Mouse (Mus musculus) gastrocnemius, adult 2 months (tissue): ENCODE measurements around the gene Plekhg4. TPM values are rescaled to one million over a fixed set of nuclear protein-coding genes. Genes with fewer than 3 reads are reported as not detected.

Source experiments
- DNase-seq: peaks from one replicate; pipeline ENCODE4 v3.0.0; 2022
- H3K27ac ChIP-seq: fragments of 200-600 bp; 2 replicates; pipeline ENCODE4 v1.8.1; 2022; ENCODE audit warnings: mild to moderate bottlenecking
- H3K4me3 ChIP-seq: fragments of 200-600 bp; 2 replicates; pipeline ENCODE4 v1.8.1; 2022; ENCODE audit warnings: mild to moderate bottlenecking, moderate library complexity
- CTCF ChIP-seq: fragments of 200-600 bp; IDR thresholded peaks from 2 replicates; pipeline ENCODE4 v1.8.1; 2022; ENCODE audit warnings: antibody characterized with exemption, mild to moderate bottlenecking, moderate library complexity
- intact Hi-C: fragments of 180-260 bp; cut with DNase I; formaldehyde crosslinking; loops from one replicate; pipeline ENCODE4 v1.15.1; 2025
- total RNA-seq, 2 experiments: library from RNA; stranded (reverse); gene quantifications; 2 replicates each; pipeline ENCODE4 v1.2.3; 2021

The Plekhg4 gene
- total RNA-seq, 2 experiments from 2014 or later: not detected

DNA sequence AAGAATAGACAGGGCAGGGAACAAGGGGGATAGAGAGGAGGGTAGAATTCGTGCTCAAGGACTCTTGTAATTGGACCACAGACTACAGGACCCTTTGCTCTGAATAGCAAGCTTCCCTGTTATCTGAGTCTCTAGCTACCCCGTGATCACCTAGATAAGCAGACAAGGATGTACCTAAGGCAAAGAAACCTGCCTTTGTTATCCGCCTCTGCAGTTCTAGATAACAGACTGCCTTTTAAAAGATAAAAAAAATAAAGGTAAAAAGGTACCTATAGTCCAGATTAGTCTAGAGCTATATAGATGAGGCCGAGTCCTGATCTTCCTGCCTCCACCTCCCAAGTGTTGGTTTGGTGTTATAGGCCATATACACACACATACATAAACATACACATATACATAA is 30.3 kb upstream of the Plekhg4 start:
- no peak overlapping the region for H3K4me3 ChIP-seq
- H3K27ac ChIP-seq: no peak overlapping the region; the same call in 1 of the 2 replicates
- intact Hi-C loops: no loop called here
- TF ChIP-seq CTCF: no peak
- DNase-seq: no peak

DNA sequence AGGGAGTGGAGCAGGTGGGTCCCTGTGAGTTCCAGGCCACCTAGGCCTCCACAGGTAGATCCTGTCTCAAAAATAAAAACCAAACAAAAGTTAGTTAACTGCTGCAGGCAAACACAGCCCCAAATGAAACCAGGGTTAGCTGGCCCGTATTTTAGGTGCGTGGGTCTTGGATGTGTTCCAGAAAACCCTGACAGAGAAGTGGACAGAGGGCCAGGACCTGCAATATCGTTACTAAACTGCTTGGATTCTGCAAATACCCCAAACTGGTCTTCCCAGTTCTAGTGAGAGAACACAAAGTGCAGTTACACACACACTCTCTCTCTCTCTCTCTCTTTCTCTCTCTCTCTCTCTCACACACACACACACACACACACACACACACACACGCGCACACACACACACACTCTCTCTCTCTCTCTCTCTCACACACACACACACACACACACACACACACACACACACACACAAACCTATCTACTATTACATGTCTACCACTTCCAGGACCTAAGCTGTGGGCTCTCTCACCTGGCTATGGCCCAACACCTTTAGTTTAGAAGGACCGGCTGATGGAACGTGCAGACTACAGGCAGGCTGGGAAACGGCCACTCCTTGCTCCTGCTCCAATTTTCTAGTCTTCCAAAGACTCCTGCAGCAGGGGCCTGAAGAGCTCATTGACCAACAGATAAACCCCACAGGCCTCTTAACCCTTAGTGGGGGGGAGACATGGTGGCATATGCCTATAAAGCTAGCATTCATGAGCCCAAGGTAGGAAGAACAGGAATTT is 29.1 kb upstream of the Plekhg4 start:
- no peak for TF ChIP-seq CTCF
- H3K4me3 ChIP-seq: peak overlapping the region; percentile 88
- intact Hi-C loops: no loop called here
- peak; percentile 31 for DNase-seq
- peak overlapping the region; percentile 94 for H3K27ac ChIP-seq

DNA sequence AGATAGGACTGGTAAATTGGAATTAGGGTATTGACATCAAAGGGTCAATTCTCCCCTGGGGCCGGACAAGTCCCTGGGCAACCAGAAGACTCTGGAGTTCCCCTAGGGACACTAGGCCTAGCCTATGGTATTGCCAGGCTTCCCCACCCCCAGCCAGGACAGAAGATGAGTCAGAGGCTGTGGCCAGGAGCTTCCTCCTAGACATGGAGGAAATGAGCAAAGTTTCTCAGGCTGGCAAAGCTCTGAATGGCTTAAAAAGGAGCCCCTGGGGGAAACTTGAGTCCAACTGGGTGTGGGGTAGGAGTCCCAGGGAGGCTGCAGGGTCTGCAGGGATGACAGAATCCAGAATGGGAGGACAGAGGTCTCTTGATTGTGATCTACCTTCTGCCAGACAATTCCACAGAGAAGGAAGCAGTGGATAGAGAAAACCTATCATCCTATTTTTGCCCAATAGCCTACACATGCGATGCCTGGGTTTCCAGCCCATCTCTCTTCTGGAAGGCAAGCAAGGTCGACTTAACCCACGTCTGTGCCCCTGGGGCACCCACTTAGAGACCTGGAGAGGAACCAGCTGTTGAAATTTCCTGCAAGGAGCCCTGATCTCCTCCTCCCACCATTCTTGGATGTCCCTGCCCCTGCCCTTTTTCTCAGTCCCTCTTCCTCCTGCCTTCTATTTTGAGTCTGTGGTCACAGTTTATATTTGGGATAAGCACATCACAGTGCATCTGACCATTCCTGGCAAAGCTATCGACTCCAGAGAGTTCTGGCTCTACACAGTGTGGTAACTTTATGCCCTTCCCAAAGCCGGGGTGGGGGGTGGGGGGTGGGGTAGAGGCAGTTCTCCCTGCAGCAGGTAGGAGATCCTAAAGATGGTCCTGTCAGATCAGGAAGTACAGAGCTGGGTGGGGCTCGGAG is 27.8 kb upstream of the Plekhg4 start:
- DNase-seq: peak; percentile 73

DNA sequence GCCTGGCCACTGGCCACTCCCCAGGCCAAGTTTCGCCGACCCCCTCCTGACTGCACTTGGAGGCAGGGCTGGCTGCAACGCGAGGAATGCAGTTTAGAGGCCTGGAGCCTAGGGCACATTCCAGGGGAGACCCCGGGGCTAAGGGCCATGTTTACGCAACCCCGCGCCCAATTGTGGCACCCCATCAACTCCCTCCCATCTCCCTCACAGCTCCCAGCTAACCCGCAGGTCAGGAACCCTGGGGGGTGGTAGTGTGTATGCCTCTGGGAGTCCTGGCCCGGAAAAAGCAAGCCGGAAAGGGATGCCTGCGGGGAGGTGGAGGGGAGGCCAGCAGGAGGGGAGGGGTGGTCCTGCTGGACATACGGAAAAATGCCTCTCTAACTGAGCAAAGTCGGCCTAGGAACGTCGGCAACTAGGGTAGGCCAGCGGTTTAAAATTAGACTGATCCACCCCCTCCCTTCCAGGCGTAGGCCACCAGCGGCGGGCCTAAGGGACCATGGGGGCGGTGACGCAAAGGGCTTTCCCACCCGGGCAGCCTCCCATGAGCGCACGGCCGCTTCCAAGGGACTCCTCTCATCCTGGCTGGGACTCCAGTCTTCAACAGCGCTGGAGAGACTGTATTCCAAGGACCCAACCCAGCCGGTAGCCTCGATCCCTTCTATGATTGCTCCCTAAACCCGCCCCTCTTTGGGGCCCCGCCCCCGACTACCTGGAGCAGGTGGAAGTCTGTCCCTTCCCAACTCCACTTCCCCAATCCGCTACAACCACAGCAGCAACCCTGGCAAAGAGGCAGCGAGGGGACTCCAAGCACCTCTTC is 26.3 kb upstream of the Plekhg4 start:
- no peak for TF ChIP-seq CTCF
- peak; percentile 89 for DNase-seq
- intact Hi-C loops: no loop called here
- Histone ChIP-seq H3K4me3 (peak overlapping the region; percentile 88), H3K27ac (peak overlapping the region; percentile 94)

More for the DNA sequence above, 27.8 kb upstream of the Plekhg4 start:
- no peak for TF ChIP-seq CTCF
- H3K27ac ChIP-seq: peak overlapping the region; percentile 94
- peak overlapping the region; percentile 88 for H3K4me3 ChIP-seq
- intact Hi-C loops: no loop called here

DNA sequence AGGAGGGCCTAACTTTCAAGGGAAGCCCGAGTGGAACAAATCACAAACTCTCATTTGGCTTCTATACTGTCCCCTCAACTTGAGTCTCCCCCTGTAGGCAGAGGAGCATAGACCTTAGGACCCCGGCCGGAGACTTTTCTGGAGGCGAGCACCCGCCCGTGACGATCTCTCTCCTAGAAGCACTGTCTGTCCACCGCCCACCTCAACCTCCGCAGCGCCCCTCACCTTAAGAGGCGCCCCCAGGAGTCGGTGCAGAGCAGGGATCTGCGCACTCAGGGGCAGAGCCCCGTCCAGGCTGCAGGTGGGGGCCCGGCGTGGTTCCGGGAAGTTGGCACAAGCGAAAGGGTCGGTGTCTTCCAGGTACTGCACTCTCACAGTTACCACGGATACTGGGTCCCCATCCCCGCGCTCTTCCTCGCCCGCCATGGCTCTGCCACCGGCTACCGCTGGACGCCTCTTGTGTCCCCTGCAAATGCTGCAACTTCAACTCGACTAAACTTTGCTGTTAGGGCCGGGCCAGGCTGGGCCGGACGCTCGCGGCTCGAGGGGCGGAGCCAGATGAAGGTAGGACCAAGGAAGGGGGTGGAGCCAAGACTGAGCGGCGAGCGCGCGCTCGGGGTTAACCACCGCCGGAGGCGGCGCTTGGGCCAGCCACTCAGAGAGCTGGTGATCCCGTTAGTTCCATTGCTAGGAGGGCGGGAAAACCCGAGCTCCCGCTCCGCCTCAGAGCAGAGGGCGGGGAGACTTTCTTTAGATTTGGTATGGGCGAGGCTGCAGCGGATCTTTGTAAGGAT is 25.4 kb upstream of the Plekhg4 start, which contains the start of gene Fhod1:
TSS of gene Fhod1 (minus strand) at position 526 of the 794 bp plus-strand sequence.
- peak within 1 kb of the TSS; percentile 94 for H3K27ac ChIP-seq
- DNase-seq: peak; percentile 97
- intact Hi-C loops: no loop called here
- peak; percentile 33 for TF ChIP-seq CTCF
- peak within 1 kb of the TSS; percentile 88 for H3K4me3 ChIP-seq

DNA sequence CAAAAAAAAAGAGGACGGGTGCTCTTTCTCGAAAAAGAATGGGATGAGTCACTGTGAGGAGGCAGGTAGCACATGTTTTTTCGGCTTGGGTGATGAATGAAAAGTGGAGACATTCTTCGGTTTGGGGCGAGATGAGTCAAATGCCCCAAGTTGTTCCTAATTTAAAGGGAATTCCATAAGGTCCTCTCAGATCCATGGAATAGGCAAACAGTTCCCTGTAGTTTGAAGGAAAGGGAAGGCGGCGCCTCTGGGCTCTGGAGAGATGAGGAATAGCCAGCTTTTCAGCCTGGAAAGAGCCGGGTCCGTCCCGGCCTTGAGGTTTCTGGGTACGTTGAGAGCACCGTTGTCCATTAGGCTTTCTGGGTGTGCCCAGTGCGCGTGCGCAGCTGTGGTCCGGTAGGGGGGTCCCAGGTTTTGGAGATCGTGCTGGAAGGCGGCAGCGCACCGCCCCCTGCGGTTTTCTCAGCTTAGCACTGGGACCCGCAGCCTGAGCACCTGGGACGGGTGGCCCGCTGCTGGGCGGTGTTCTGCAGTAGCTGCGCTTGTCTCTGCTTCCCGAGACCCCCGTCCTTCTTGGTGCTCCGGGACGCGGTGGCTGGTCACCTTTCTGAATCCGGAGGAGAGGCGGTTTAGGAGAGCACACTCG is 24.5 kb upstream of the Plekhg4 start, which contains the start of gene Slc9a5:
TSS of gene Slc9a5 (plus strand) at position 394 of the 646 bp plus-strand sequence.
- intact Hi-C loops: no loop called here
- Histone ChIP-seq H3K27ac (peak within 1 kb of the TSS; percentile 94), H3K4me3 (peak within 1 kb of the TSS; percentile 88)
- peak; percentile 62 for DNase-seq
- peak; percentile 27; the same call in 1 of the 2 replicates for TF ChIP-seq CTCF

DNA sequence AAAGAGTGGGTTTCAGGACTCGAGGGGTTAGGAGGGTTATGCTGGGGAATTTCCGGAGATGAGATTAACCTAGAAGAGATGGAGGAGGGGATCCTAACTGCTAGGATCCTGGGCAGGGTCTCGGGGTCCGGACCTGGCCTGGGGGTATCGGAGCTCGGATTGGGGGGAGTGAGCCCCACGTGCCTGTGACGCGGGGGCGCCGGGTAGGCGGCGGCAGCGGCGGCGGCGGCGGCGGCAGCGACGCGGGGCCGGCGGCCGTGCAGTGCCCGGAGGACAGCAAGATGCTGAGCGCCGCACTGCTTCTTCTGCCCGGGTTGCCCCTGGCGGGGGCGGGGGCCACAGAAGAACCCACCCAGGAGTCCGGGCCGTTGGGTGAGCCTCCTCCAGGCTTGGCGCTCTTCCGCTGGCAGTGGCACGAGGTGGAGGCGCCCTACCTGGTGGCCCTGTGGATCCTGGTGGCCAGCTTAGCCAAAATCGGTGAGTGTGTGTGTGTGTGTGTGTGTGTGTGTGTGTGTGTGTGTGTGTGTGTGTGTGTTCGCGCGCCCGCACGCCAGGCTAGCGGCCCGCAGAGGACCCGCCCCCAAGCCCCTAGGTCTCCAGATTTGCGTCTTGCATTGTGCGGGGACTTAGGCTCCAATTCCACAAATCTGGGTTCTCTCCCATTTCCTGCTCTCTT is 23.8 kb upstream of the Plekhg4 start:
- intact Hi-C loops: no loop called here
- Histone ChIP-seq H3K27ac (peak overlapping the region; percentile 39), H3K4me3 (peak overlapping the region; percentile 88)
- DNase-seq: peak; percentile 63
- TF ChIP-seq CTCF: no peak

DNA sequence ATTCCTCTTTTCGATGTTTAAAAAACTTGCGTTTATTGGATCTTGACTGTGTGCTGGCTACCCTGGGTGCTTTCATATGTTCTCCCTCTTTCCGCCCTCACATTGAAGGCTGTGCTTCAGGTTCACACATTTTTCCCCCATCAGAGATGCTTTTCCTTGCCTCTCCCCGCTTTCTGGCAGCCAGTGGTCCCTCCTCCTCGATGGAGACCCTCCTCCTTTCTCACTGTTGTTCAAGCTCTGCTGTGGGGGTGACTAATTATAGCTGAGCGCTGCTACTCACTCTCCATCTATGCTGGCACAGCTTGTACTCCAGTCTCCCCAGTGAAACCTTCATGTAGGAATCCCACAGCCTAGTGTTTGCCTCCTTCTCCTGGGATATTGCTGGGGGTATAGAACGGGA is 22.9 kb upstream of the Plekhg4 start:
- H3K27ac ChIP-seq: no peak overlapping the region
- no peak for TF ChIP-seq CTCF
- intact Hi-C loops: no loop called here
- H3K4me3 ChIP-seq: no peak overlapping the region
- DNase-seq: no peak

DNA sequence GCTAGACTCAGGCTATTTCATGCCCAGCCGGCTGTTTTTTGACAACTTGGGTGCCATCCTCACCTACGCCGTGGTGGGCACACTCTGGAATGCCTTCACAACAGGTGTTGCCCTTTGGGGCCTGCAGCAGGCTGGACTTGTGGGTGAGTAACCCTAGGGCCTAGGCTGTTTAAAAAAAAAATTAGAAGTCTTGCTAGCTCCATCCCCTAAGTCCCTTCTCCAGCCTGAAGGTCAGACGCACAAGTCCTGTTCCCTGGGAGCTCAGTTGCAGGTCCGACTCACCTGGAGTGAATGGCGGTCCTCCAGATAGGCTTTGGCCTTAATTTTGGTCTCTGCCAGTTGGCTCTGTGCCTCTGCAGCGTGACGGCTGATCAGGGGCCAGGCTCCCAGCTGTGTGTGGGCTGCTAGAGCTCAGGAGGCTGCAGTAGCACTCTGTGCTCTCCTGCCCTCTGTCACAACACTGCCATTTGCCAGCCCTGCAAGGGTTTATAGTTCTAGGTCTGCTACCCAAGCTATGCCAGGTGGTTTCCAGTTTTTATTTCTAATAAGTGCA is 19.4 kb upstream of the Plekhg4 start:
- no peak overlapping the region for H3K27ac ChIP-seq
- intact Hi-C loops: no loop called here
- TF ChIP-seq CTCF: no peak
- peak; percentile 15 for DNase-seq
- H3K4me3 ChIP-seq: no peak overlapping the region

DNA sequence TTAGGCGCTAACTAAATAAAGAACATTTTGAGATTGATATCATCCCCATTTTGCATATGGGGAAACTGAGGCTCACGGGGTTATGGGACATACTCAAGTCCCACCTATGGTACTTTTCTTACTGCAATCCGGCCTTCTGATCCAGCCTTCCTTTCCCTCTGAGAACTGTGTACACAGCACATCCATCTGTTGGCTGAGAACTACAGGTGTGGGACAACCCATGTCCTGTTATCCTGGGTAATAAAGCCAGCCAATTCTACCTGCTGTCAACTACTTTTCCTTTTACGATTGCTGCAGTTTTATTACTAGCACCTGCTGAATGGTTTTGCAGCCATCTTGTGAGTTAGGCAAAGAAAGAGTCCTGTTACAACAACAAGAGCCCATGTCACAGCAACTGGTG is 18.5 kb upstream of the Plekhg4 start:
- intact Hi-C loops: no loop called here
- H3K27ac ChIP-seq: peak overlapping the region; percentile 50; the same call in 1 of the 2 replicates
- no peak overlapping the region for H3K4me3 ChIP-seq
- DNase-seq: peak; percentile 7
- no peak for TF ChIP-seq CTCF
